Mouse (Mus musculus): ENCODE data around the gene Pifo. TPM values are rescaled to one million over a fixed set of nuclear protein-coding genes. Genes with fewer than 3 reads are reported as not detected.
A peak's percentile ranks its signal among the peaks of the same experiment; 100 is the strongest.

Pifo gene
- polyA plus RNA-seq, 1 experiment from 2014 or later, result 3.5 TPM

- 0 out of 2 replicates have a peak, but pooled peaks cover 6% of the 10 kb centered on the region for H3K4me1 ChIP-seq (replicated peaks; ENCODE audit: control insufficient read depth, insufficient read depth, low read length)
- H3K27me3 ChIP-seq (ENCODE audit: control insufficient read depth, insufficient read depth, low read length), result no peaks in the 10 kb centered on the region
- 7% methylated on average over 6 of the region's 6 CpGs for WGBS
- H3K9ac ChIP-seq (ENCODE audit: low read depth, low read length), result peak within 1 kb of the TSS; percentile 95
- H3K27ac ChIP-seq (ENCODE audit: low read depth, low read length), result peak within 1 kb of the TSS; percentile 84
- H3K9me3 ChIP-seq (ENCODE audit: control insufficient read depth, low read length), result no peaks in the 10 kb centered on the region
- peak; percentile 8 for DNase-seq (ENCODE audit: low spot score)
- 0 out of 2 replicates have a peak, but pooled peaks cover 2% of the 10 kb centered on the region for H3K36me3 ChIP-seq (ENCODE audit: control insufficient read depth, insufficient read depth, low read length)
- ATAC-seq (ENCODE audit: low FRiP score), result no peak
- peak within 1 kb of the TSS; percentile 88 for H3K4me3 ChIP-seq (ENCODE audit: low read depth, low read length)
- peak within 1 kb of the TSS; percentile 76 for H3K4me2 ChIP-seq (replicated peaks; ENCODE audit: low read depth, low read length)
Measured at GRCm38 (mm10) chr3:105959999-105960398, 54.4 kb downstream of the Pifo start, which contains the start of gene Atp5f1. Atp5f1 (minus strand) TSS chr3:105960099.

GRCm38 (mm10) chr3:105959585-105959984 is 54.9 kb downstream of the Pifo start:
- H3K9ac ChIP-seq (ENCODE audit: low read depth, low read length), result peak overlapping the region; percentile 93
- H3K9me3 ChIP-seq (ENCODE audit: control insufficient read depth, low read length), result no peaks in the 10 kb centered on the region
- whole genome bisulfite sequencing, result under 1% methylated on average over 26 of the region's 26 CpGs
- peak overlapping the region; percentile 88 for H3K4me3 ChIP-seq (ENCODE audit: low read depth, low read length)
- ATAC-seq (ENCODE audit: low FRiP score), result peak; percentile 80
- H3K27me3 ChIP-seq (ENCODE audit: control insufficient read depth, insufficient read depth, low read length), result no peaks in the 10 kb centered on the region
- peak; percentile 57 for DNase-seq (ENCODE audit: low spot score)
- H3K4me1 ChIP-seq (replicated peaks; ENCODE audit: control insufficient read depth, insufficient read depth, low read length), result 0 out of 2 replicates have a peak, but pooled peaks cover 6% of the 10 kb centered on the region
- peak overlapping the region; percentile 30; the same call in 1 of the 2 replicates for H3K27ac ChIP-seq (ENCODE audit: low read depth, low read length)
- H3K36me3 ChIP-seq (ENCODE audit: control insufficient read depth, insufficient read depth, low read length), result 0 out of 2 replicates have a peak, but pooled peaks cover 2% of the 10 kb centered on the region
- H3K4me2 ChIP-seq (replicated peaks; ENCODE audit: low read depth, low read length), result peak overlapping the region; percentile 76

DNA sequence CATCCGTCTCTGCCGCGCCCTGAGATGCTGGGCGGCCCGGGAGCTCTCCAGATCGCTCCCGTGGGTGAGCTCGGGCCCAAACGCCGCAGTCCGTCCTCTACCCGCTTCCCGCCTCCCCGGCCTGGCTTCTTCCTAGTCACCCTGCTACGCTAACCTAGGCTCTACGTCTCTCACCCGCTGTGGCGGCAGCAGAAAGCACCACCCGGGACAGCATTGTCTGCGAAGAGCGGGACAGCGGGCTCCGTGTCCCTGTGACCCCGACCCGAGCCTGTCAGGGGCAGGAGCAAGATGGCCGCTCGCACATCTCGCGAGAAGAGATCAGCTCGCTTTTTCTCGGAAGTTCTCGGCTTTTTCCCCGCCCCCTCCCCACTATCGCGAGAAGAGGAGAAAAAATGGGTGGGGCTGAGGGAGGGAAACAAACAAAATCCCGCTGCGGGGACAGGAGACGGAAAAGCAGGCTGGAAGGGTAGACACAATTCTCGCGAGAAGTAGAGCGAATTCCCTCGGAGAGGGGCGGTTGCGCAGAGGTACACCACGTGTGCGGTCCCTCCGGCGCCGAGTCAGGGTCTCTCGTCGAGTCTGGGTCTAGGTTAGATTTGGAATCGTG is 55.4 kb downstream of the Pifo start, which contains the start of gene Wdr77:
Wdr77 (plus strand) TSS at position 396 of the 607 bp plus-strand sequence.
- Histone ChIP-seq H3K27ac (ENCODE audit: low read depth, low read length) (peak within 1 kb of the TSS; percentile 84), H3K9me3 (ENCODE audit: control insufficient read depth, low read length) (no peaks in the 10 kb centered on the region), H3K4me2 (replicated peaks; ENCODE audit: low read depth, low read length) (peak within 1 kb of the TSS; percentile 76), H3K9ac (ENCODE audit: low read depth, low read length) (peak within 1 kb of the TSS; percentile 95), H3K27me3 (ENCODE audit: control insufficient read depth, insufficient read depth, low read length) (no peaks in the 10 kb centered on the region), H3K36me3 (ENCODE audit: control insufficient read depth, insufficient read depth, low read length) (0 out of 2 replicates have a peak, but pooled peaks cover 2% of the 10 kb centered on the region), H3K4me1 (replicated peaks; ENCODE audit: control insufficient read depth, insufficient read depth, low read length) (0 out of 2 replicates have a peak, but pooled peaks cover 6% of the 10 kb centered on the region), H3K4me3 (ENCODE audit: low read depth, low read length) (peak within 1 kb of the TSS; percentile 88)
- peak; percentile 98 for ATAC-seq (ENCODE audit: low FRiP score)
- WGBS, result under 1% methylated on average over 52 of the region's 52 CpGs
- DNase-seq (ENCODE audit: low spot score), result peak; percentile 99

DNA sequence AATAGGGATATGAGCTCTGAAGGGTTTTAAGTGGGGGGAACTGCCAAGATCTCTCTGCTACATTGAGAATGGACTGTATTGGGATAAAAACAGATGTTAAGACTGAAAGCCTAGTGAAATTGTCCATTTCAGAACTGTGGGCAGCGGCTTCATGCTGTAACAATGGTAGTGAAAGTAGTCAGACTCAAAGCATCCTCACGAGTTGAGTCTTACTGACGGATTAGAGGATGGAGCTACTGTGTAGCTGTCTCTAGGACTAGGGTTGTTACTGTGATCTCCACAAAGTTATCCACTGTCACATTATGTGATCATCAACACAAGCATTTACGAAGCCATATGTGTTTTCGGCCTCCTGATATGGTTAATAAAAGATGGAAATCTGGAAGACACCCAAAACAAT is 56.2 kb downstream of the Pifo start:
- Histone ChIP-seq H3K9me3 (ENCODE audit: control insufficient read depth, low read length) (no peaks in the 10 kb centered on the region), H3K4me1 (replicated peaks; ENCODE audit: control insufficient read depth, insufficient read depth, low read length) (0 out of 2 replicates have a peak, but pooled peaks cover 6% of the 10 kb centered on the region), H3K4me3 (ENCODE audit: low read depth, low read length) (peak overlapping the region; percentile 88), H3K27ac (ENCODE audit: low read depth, low read length) (no peak overlapping the region), H3K9ac (ENCODE audit: low read depth, low read length) (peak overlapping the region; percentile 95), H3K27me3 (ENCODE audit: control insufficient read depth, insufficient read depth, low read length) (no peaks in the 10 kb centered on the region), H3K36me3 (ENCODE audit: control insufficient read depth, insufficient read depth, low read length) (0 out of 2 replicates have a peak, but pooled peaks cover 2% of the 10 kb centered on the region), H3K4me2 (replicated peaks; ENCODE audit: low read depth, low read length) (peak overlapping the region; percentile 61)
- WGBS, result 45% methylated on average over 5 of the region's 5 CpGs
- DNase-seq (ENCODE audit: low spot score) (no peak), ATAC-seq (ENCODE audit: low FRiP score) (no peak)

- Histone ChIP-seq H3K4me1 (replicated peaks; ENCODE audit: control insufficient read depth, insufficient read depth, low read length) (0 out of 2 replicates have a peak, but pooled peaks cover 6% of the 10 kb centered on the region), H3K9ac (ENCODE audit: low read depth, low read length) (no peak overlapping the region), H3K36me3 (ENCODE audit: control insufficient read depth, insufficient read depth, low read length) (0 out of 2 replicates have a peak, but pooled peaks cover 1% of the 10 kb centered on the region), H3K4me2 (replicated peaks; ENCODE audit: low read depth, low read length) (no peak overlapping the region), H3K27ac (ENCODE audit: low read depth, low read length) (no peak overlapping the region), H3K9me3 (ENCODE audit: control insufficient read depth, low read length) (no peaks in the 10 kb centered on the region), H3K4me3 (ENCODE audit: low read depth, low read length) (no peak overlapping the region), H3K27me3 (ENCODE audit: control insufficient read depth, insufficient read depth, low read length) (no peaks in the 10 kb centered on the region)
- no peak for DNase-seq (ENCODE audit: low spot score)
- WGBS, result 98% methylated on average over 1 of the region's 1 CpGs
- ATAC-seq (ENCODE audit: low FRiP score), result no peak
Measured at GRCm38 (mm10) chr3:105957235-105957634, 57.2 kb downstream of the Pifo start.

- Histone ChIP-seq H3K9me3 (ENCODE audit: control insufficient read depth, low read length) (no peaks in the 10 kb centered on the region), H3K27ac (ENCODE audit: low read depth, low read length) (no peak overlapping the region), H3K27me3 (ENCODE audit: control insufficient read depth, insufficient read depth, low read length) (no peaks in the 10 kb centered on the region), H3K4me3 (ENCODE audit: low read depth, low read length) (no peak overlapping the region), H3K4me1 (replicated peaks; ENCODE audit: control insufficient read depth, insufficient read depth, low read length) (no peaks in the 10 kb centered on the region), H3K4me2 (replicated peaks; ENCODE audit: low read depth, low read length) (no peak overlapping the region), H3K36me3 (ENCODE audit: control insufficient read depth, insufficient read depth, low read length) (peaks cover 9% of the 10 kb centered on the region; the same call in 1 of the 2 replicates), H3K9ac (ENCODE audit: low read depth, low read length) (no peak overlapping the region)
- no peak for ATAC-seq (ENCODE audit: low FRiP score)
- WGBS, result 91% methylated on average over 7 of the region's 7 CpGs
- no peak for DNase-seq (ENCODE audit: low spot score)
Measured at GRCm38 (mm10) chr3:105951348-105951747, 63.1 kb downstream of the Pifo start.

Other genes starting within 250 kb of the Pifo start
- 80.3 and 83.7 TPM in 2 replicates for gene Rap1a, start 213.3 kb downstream of the Pifo start, polyA plus RNA-seq (2014; fragmentation: Nextera tagmentation; extraction: Ambion mirVana)
- gene Adora3, start 143.8 kb downstream of the Pifo start, polyA plus RNA-seq (2014; fragmentation: Nextera tagmentation; extraction: Ambion mirVana), result 0.10 and 0.23 TPM in 2 replicates
- not detected in 2 replicates for gene Tmigd3, start 143.7 kb downstream of the Pifo start, polyA plus RNA-seq (2014; fragmentation: Nextera tagmentation; extraction: Ambion mirVana)
- 0.42 and 0.97 TPM in 2 replicates for gene I830077J02Rik, start 82.0 kb downstream of the Pifo start, polyA plus RNA-seq (2014; fragmentation: Nextera tagmentation; extraction: Ambion mirVana)
- 108 and 125 TPM in 2 replicates for gene Wdr77, start 55.3 kb downstream of the Pifo start, polyA plus RNA-seq (2014; fragmentation: Nextera tagmentation; extraction: Ambion mirVana)
- gene Atp5f1, start 54.5 kb downstream of the Pifo start, polyA plus RNA-seq (2014; fragmentation: Nextera tagmentation; extraction: Ambion mirVana), result 556 and 566 TPM in 2 replicates
- gene Ovgp1, start 40.9 kb downstream of the Pifo start, polyA plus RNA-seq (2014; fragmentation: Nextera tagmentation; extraction: Ambion mirVana), result 2.3 and 3.1 TPM in 2 replicates
- not detected in 2 replicates for gene Chil5, start 18.2 kb upstream of the Pifo start, polyA plus RNA-seq (2014; fragmentation: Nextera tagmentation; extraction: Ambion mirVana)
- gene Chia1, start 98.6 kb upstream of the Pifo start, polyA plus RNA-seq (2014; fragmentation: Nextera tagmentation; extraction: Ambion mirVana), result 0.11 and 0.88 TPM in 2 replicates
- not detected in 2 replicates for gene Chil3, start 152.9 kb upstream of the Pifo start, polyA plus RNA-seq (2014; fragmentation: Nextera tagmentation; extraction: Ambion mirVana)
- not detected in 2 replicates for gene Chil4, start 204.9 kb upstream of the Pifo start, polyA plus RNA-seq (2014; fragmentation: Nextera tagmentation; extraction: Ambion mirVana)